Mouse (Mus musculus) CH12.LX (cell line): ENCODE data around the gene Gm11627. TPM values are rescaled to one million over a fixed set of nuclear protein-coding genes. Genes with fewer than 3 reads are reported as not detected.

ENCODE experiments used
- DNase-seq: peaks from one replicate; pipeline ENCODE4 v3.0.0-alpha.2; 2013; ENCODE audit errors: extremely low read depth
- H3K27ac ChIP-seq: 2 replicates; pipeline ENCODE4 v1.5.1; 2012; ENCODE audit warnings: low read depth, mild to moderate bottlenecking, control low read depth, moderate library complexity; ENCODE audit not compliant: insufficient read depth
- H3K27me3 ChIP-seq: replicated peaks from 2 replicates; pipeline ENCODE3; 2012; ENCODE audit warnings: inconsistent platforms
- H3K36me3 ChIP-seq, 2 experiments: replicated peaks in 1 of 2; 2 replicates each; pipeline versions ENCODE3 to v1.6.1; 2012; ENCODE audit warnings: inconsistent platforms in 1 of 2, low read length in 1 of 2, mild to moderate bottlenecking in 1 of 2, mixed read lengths in 1 of 2, moderate library complexity in 1 of 2; ENCODE audit not compliant: control insufficient read depth in 1 of 2, insufficient read depth in 1 of 2
- H3K4me1 ChIP-seq, 2 experiments: 2 replicates each; pipeline ENCODE4 v1.6.1; 2012; ENCODE audit warnings: inconsistent platforms in 1 of 2, moderate library complexity in 1 of 2; ENCODE audit not compliant: insufficient read depth in 2 of 2, control insufficient read depth in 1 of 2
- H3K4me2 ChIP-seq: 2 replicates; pipeline ENCODE4 v1.6.1; 2012; ENCODE audit warnings: low read depth, mild to moderate bottlenecking, control low read depth; ENCODE audit not compliant: poor library complexity, insufficient read depth, severe bottlenecking
- H3K4me3 ChIP-seq, 3 experiments: fragments of 150-350 bp in 1 of 3; sonication (generic) in 1 of 3; replicated peaks in 1 of 3; 2 replicates each; pipeline versions ENCODE3 to v1.5.1; 2011 to 2012; ENCODE audit warnings: low read depth in 2 of 3, low read length in 2 of 3, mild to moderate bottlenecking in 2 of 3, moderate library complexity in 2 of 3, control low read depth in 1 of 3, improper control_type of control experiment in 1 of 3, inconsistent platforms in 1 of 3, mixed read lengths in 1 of 3; ENCODE audit not compliant: poor library complexity in 1 of 3
- H3K79me2 ChIP-seq: replicated peaks from 2 replicates; pipeline ENCODE4 v1.6.1; 2012; ENCODE audit warnings: mild to moderate bottlenecking, moderate library complexity; ENCODE audit not compliant: control insufficient read depth, poor library complexity, insufficient read depth, severe bottlenecking; ENCODE audit errors: extremely low read depth
- H3K9ac ChIP-seq: 2 replicates; pipeline ENCODE4 v1.6.1; 2012; ENCODE audit warnings: low read depth, mild to moderate bottlenecking, control low read depth, moderate library complexity; ENCODE audit not compliant: insufficient read depth
- H3K9me3 ChIP-seq: replicated peaks from 2 replicates; pipeline ENCODE3; 2012; ENCODE audit warnings: low read length, inconsistent platforms, mixed read lengths
- BHLHE40 ChIP-seq: IDR thresholded peaks from 2 replicates; pipeline ENCODE4 v1.6.1; 2011; ENCODE audit warnings: mild to moderate bottlenecking, low read depth, low read length, improper control_type of control experiment
- EP300 ChIP-seq: IDR thresholded peaks from 2 replicates; pipeline ENCODE4 v1.6.1; 2011; ENCODE audit warnings: low read length, improper control_type of control experiment
- GABPA ChIP-seq: IDR thresholded peaks from 2 replicates; pipeline ENCODE4 v1.6.1; 2012; ENCODE audit warnings: low read depth, low read length, improper control_type of control experiment, inconsistent platforms; ENCODE audit not compliant: insufficient replicate concordance
- IRF4 ChIP-seq: IDR thresholded peaks from 2 replicates; pipeline ENCODE4 v1.6.1; 2014; ENCODE audit warnings: low read depth, mild to moderate bottlenecking, inconsistent platforms, low read length, improper control_type of control experiment
- JUN ChIP-seq: IDR thresholded peaks from 2 replicates; pipeline ENCODE4 v1.6.1; 2011; ENCODE audit warnings: low read depth, mild to moderate bottlenecking, low read length, improper control_type of control experiment, moderate library complexity; ENCODE audit not compliant: insufficient read depth
- MAX ChIP-seq: IDR thresholded peaks from 2 replicates; pipeline ENCODE4 v1.6.1; 2011; ENCODE audit warnings: low read length, improper control_type of control experiment
- MEF2A ChIP-seq: IDR thresholded peaks from 2 replicates; pipeline ENCODE4 v1.6.1; 2014; ENCODE audit warnings: low read depth, mild to moderate bottlenecking, inconsistent platforms, low read length, improper control_type of control experiment, borderline replicate concordance
- PAX5 ChIP-seq: IDR thresholded peaks from 2 replicates; pipeline ENCODE4 v1.6.1; 2012; ENCODE audit warnings: low read length, inconsistent platforms, mixed read lengths
- RAD21 ChIP-seq: IDR thresholded peaks from 2 replicates; pipeline ENCODE4 v1.6.1; 2011; ENCODE audit warnings: low read depth, mild to moderate bottlenecking, low read length, improper control_type of control experiment, moderate library complexity
- USF1 ChIP-seq: IDR thresholded peaks from 2 replicates; pipeline ENCODE4 v1.6.1; 2014; ENCODE audit warnings: low read depth, mild to moderate bottlenecking, inconsistent platforms, low read length, improper control_type of control experiment
- ZC3H11A ChIP-seq: IDR thresholded peaks from 2 replicates; pipeline ENCODE4 v1.6.1; 2012; ENCODE audit warnings: low read depth, mild to moderate bottlenecking, inconsistent platforms, low read length, improper control_type of control experiment
- dilution Hi-C: fragments of 300-500 bp; cut with MboI; formaldehyde crosslinking; loops from 2 replicates; pipeline ENCODE4 v1.14.3; 2020; ENCODE audit warnings: low sequenced_read_pairs; ENCODE audit not compliant: extremely low pct_unique_long_range_greater_than_20kb, extremely low pct_ligation_motif_present
- in situ Hi-C: fragments of 300-500 bp; cut with MboI; formaldehyde crosslinking; loops from 3 replicates; pipeline ENCODE4 v1.14.3; 2019; ENCODE audit warnings: low sequenced_read_pairs, low pct_ligation_motif_present, low pct_unique_long_range_greater_than_20kb, mixed read lengths
- polyA plus RNA-seq: library from polyadenylated mRNA; unstranded; fragments of >175 nt; gene quantifications from 2 replicates; pipeline ENCODE4 v1.2.1, GENCODE M21; 2012; ENCODE audit warnings: low read depth; ENCODE audit not compliant: insufficient read length
- total RNA-seq, 2 experiments: library from RNA; depleted of rRNA; stranded (reverse); fragments of 300-350 nt in 1 of 2; fragments of >200 nt in 1 of 2; gene quantifications; 2 replicates each; pipeline ENCODE4 v1.2.3; 2012 to 2014

Gm11627 gene
- total and polyA plus RNA-seq, 3 experiments, result 0.42 to 0.63 TPM; not detected in 1

DNA sequence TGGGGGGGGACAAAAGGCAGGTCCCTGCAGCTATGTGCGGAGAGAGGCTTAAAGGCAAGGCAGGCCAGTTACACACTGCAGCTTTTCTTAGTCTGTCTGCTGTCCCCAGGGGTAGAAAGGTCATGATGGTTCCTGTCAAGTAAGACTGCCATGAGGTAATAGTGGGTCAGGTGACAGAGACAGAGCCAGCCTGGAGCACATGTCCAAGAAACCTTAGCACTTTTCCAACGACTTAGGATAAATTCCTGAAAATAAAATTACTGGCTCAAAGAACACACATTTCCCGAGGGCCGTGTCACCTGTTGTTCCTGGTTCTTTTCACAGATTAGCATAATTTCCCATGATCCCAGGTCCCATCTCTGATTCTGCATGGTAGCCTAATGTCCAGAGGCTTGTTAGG, 31.0 kb upstream of the Gm11627 start:
- DNase-seq, result no peak
- no peaks in the 10 kb centered on the region for H3K36me3 ChIP-seq
- dilution Hi-C loops (no loop called here), in situ Hi-C loops (no loop called here)
- H3K27me3 ChIP-seq, result peaks cover 64% of the 10 kb centered on the region
- H3K9ac ChIP-seq, result no peak overlapping the region
- TF ChIP-seq BHLHE40, result no peak
- H3K79me2 ChIP-seq, result no peaks in the 10 kb centered on the region
- H3K4me2 ChIP-seq, result no peak overlapping the region
- H3K27ac ChIP-seq, result no peak overlapping the region
- H3K4me3 ChIP-seq, result no peak overlapping the region
- H3K9me3 ChIP-seq, result peaks cover 9% of the 10 kb centered on the region
- no peaks in the 10 kb centered on the region for H3K4me1 ChIP-seq

GRCm38 (mm10) chr11:102609483-102609882, 30.2 kb upstream of the Gm11627 start:
- Histone ChIP-seq H3K79me2 (no peaks in the 10 kb centered on the region), H3K27me3 (peaks cover 58% of the 10 kb centered on the region), H3K4me2 (no peak overlapping the region), H3K9ac (no peak overlapping the region), H3K4me3 (no peak overlapping the region), H3K9me3 (peaks cover 16% of the 10 kb centered on the region), H3K36me3 (no peaks in the 10 kb centered on the region), H3K4me1 (no peaks in the 10 kb centered on the region), H3K27ac (no peak overlapping the region)
- DNase-seq, result no peak
- TF ChIP-seq ZC3H11A (no peak), PAX5 (no peak), MEF2A (no peak), USF1 (no peak), GABPA (no peak), MAX (no peak), IRF4 (no peak), JUN (no peak), RAD21 (no peak), EP300 (no peak)
- in situ Hi-C loops (no loop called here), dilution Hi-C loops (no loop called here)

GRCm38 (mm10) chr11:102608691-102609090, 29.4 kb upstream of the Gm11627 start:
- H3K4me3 ChIP-seq, result no peak overlapping the region
- DNase-seq, result no peak
- dilution Hi-C loops, result no loop called here
- no peak overlapping the region for H3K27ac ChIP-seq
- in situ Hi-C loops, result no loop called here
- no peaks in the 10 kb centered on the region for H3K36me3 ChIP-seq
- TF ChIP-seq GABPA, result no peak
- no peaks in the 10 kb centered on the region for H3K79me2 ChIP-seq
- H3K27me3 ChIP-seq, result peaks cover 53% of the 10 kb centered on the region
- peaks cover 19% of the 10 kb centered on the region for H3K9me3 ChIP-seq
- no peak overlapping the region for H3K9ac ChIP-seq
- no peaks in the 10 kb centered on the region for H3K4me1 ChIP-seq
- H3K4me2 ChIP-seq, result no peak overlapping the region
